Mouse (Mus musculus): Measurements from ENCODE around the gene Cd200. TPM values are rescaled to one million over a fixed set of nuclear protein-coding genes. Genes with fewer than 3 reads are reported as not detected.

Cd200 gene
- polyA plus RNA-seq, 1 experiment from 2014 or later: 68.9 TPM

DNA sequence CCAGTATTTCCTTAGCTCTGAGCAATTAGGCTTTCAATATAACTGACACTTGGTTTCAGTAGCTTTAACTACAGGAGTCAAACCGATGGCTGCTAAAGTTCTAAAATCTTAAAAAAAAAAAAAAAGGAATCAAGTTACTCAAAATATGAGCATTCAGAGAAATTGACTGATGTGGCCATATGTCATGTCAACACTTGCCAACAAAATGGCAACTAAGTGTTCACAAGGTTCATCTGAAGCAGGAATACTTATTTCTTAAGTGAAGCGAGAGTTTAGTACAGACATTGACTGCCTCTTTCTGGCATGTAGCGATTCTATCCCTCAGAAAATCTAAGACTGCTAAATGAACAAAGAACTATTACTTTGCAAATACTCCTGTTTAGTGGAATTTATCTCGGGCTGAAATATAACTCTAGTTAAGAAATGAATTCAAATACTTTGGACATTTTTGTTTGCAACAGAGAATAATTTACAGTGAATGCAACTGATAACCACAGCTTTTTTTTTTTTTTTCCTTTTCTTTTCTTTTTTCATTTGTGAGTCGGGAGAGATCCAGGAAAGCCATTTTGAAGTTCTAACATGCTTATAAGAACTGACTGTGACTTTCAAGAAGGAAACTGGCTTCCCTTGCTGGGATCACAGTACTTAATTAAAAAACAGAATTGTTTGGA is 18.4 kb downstream of the Cd200 start:
- WGBS: 53% methylated on average over 5 of the region's 5 CpGs
- H3K4me1 ChIP-seq (ENCODE audit: control insufficient read depth, insufficient read depth, low read length): no peaks in the 10 kb centered on the region

DNA sequence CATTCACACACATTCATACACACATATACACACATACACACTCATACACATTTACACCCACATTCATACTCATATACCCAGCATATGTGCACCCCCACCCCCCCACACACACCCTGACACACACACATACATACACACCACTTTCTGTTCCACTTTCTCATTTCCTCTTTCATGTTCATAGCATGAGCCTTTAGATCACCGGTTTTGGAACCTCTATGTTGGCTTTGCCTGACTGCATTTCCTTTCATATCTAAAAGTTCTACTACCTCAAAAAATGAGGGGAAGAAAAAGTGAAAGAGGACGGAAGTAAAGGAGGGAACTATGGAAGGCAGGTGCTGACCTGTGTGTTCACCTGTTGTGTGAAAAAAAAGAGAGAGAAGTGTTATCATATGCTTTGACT is 19.0 kb downstream of the Cd200 start:
- Histone ChIP-seq H3K4me2 (ENCODE audit: low read depth, low read length) (no peak overlapping the region), H3K27ac (replicated peaks; ENCODE audit: low read depth, low read length) (no peak overlapping the region), H3K4me1 (ENCODE audit: control insufficient read depth, insufficient read depth, low read length) (no peaks in the 10 kb centered on the region), H3K4me3 (ENCODE audit: low read depth, low read length) (no peak overlapping the region), H3K36me3 (ENCODE audit: control insufficient read depth, insufficient read depth, low read length) (peaks cover 4% of the 10 kb centered on the region; the same call in 1 of the 2 replicates), H3K27me3 (replicated peaks; ENCODE audit: control insufficient read depth, insufficient read depth, low read length) (no peaks in the 10 kb centered on the region), H3K9ac (ENCODE audit: low read depth, low read length) (no peak overlapping the region), H3K9me3 (ENCODE audit: control insufficient read depth, low read length) (no peaks in the 10 kb centered on the region)
- WGBS: 81% methylated on average over 2 of the region's 2 CpGs
- no peak for DNase-seq (ENCODE audit: low spot score)
- ATAC-seq (ENCODE audit: low read depth): no peak

More for the DNA sequence above, 18.4 kb downstream of the Cd200 start:
- ATAC-seq (ENCODE audit: low read depth) (no peak), DNase-seq (ENCODE audit: low spot score) (peak; percentile 20)
- H3K9me3 ChIP-seq (ENCODE audit: control insufficient read depth, low read length): no peaks in the 10 kb centered on the region
- peaks cover 4% of the 10 kb centered on the region; the same call in 1 of the 2 replicates for H3K36me3 ChIP-seq (ENCODE audit: control insufficient read depth, insufficient read depth, low read length)
- H3K9ac ChIP-seq (ENCODE audit: low read depth, low read length): no peak overlapping the region
- no peak overlapping the region for H3K4me2 ChIP-seq (ENCODE audit: low read depth, low read length)
- no peaks in the 10 kb centered on the region for H3K27me3 ChIP-seq (replicated peaks; ENCODE audit: control insufficient read depth, insufficient read depth, low read length)
- H3K27ac ChIP-seq (replicated peaks; ENCODE audit: low read depth, low read length): no peak overlapping the region
- no peak overlapping the region for H3K4me3 ChIP-seq (ENCODE audit: low read depth, low read length)

DNA sequence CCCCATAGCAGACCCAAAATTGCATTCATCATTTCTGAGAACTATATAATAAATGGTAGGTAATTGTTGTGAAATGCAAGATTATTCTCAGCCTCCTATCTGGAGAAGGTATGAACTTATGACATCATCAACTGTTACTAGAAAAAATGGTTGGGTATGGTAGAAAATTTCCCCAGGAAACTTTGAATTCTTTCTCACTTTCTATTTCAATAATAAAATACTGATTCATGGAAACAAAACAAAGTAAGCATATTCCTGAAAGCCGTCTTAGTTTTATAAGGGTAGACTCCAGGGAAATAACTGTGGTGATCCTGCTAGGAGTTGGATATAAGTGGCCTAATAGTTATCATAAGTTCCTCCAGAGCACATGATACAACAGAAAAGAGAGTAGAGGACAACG is 19.8 kb downstream of the Cd200 start:
- DNase-seq (ENCODE audit: low spot score) (no peak), ATAC-seq (ENCODE audit: low read depth) (no peak)
- Histone ChIP-seq H3K27ac (replicated peaks; ENCODE audit: low read depth, low read length) (no peak overlapping the region), H3K27me3 (replicated peaks; ENCODE audit: control insufficient read depth, insufficient read depth, low read length) (no peaks in the 10 kb centered on the region), H3K9ac (ENCODE audit: low read depth, low read length) (no peak overlapping the region), H3K9me3 (ENCODE audit: control insufficient read depth, low read length) (no peaks in the 10 kb centered on the region), H3K4me2 (ENCODE audit: low read depth, low read length) (no peak overlapping the region), H3K4me3 (ENCODE audit: low read depth, low read length) (no peak overlapping the region), H3K4me1 (ENCODE audit: control insufficient read depth, insufficient read depth, low read length) (no peaks in the 10 kb centered on the region), H3K36me3 (ENCODE audit: control insufficient read depth, insufficient read depth, low read length) (peaks cover 4% of the 10 kb centered on the region; the same call in 1 of the 2 replicates)
- WGBS: 90% methylated on average over 2 of the region's 2 CpGs

DNA sequence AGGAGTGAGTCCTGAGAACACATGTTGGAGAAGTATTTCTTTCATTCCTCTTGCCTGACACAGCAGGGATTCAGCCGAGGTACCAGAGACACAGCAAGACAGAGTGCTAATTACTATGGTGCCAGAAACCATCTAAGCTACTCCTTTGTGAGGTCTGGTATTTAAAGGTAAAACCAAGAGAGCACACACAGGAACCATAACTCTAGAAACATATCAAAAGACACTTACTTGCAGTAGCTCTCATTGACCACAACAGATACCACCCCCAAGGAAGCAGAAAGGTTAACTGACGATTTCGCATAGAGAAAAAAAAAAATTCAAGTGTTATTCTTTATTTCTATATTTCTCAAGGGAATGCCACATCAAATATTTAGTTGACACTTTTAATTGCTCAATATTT is 27.0 kb downstream of the Cd200 start:
- Histone ChIP-seq H3K36me3 (ENCODE audit: control insufficient read depth, insufficient read depth, low read length) (0 out of 2 replicates have a peak, but pooled peaks cover 6% of the 10 kb centered on the region), H3K27me3 (replicated peaks; ENCODE audit: control insufficient read depth, insufficient read depth, low read length) (no peaks in the 10 kb centered on the region), H3K4me2 (ENCODE audit: low read depth, low read length) (no peak overlapping the region), H3K9ac (ENCODE audit: low read depth, low read length) (no peak overlapping the region), H3K27ac (replicated peaks; ENCODE audit: low read depth, low read length) (no peak overlapping the region), H3K9me3 (ENCODE audit: control insufficient read depth, low read length) (no peaks in the 10 kb centered on the region), H3K4me1 (ENCODE audit: control insufficient read depth, insufficient read depth, low read length) (no peaks in the 10 kb centered on the region), H3K4me3 (ENCODE audit: low read depth, low read length) (no peak overlapping the region)
- DNase-seq (ENCODE audit: low spot score): no peak
- WGBS: 84% methylated on average over 3 of the region's 3 CpGs
- no peak for ATAC-seq (ENCODE audit: low read depth)

DNA sequence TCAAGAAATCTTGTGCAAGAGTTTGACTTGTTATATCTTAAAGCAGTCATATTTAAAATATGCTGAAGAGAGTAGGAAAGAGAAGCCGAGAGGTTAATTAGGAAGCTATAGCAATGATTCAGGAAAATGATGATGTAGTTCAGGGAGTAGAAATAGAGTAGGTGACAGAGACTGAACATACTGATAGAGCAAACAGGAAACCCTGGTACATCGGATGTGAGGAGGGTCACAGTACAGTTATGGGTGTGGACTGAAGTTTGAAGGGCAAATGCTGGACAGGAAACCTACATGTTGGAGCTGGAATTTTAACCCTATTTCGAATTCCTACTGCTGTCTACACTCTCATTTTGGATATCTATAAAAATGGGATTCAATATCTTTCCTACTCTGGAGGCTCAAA is 29.9 kb downstream of the Cd200 start:
- DNase-seq (ENCODE audit: low spot score) (no peak), ATAC-seq (ENCODE audit: low read depth) (no peak)
- Histone ChIP-seq H3K4me1 (ENCODE audit: control insufficient read depth, insufficient read depth, low read length) (peaks cover 3% of the 10 kb centered on the region; the same call in 1 of the 2 replicates), H3K4me3 (ENCODE audit: low read depth, low read length) (no peak overlapping the region), H3K36me3 (ENCODE audit: control insufficient read depth, insufficient read depth, low read length) (0 out of 2 replicates have a peak, but pooled peaks cover 6% of the 10 kb centered on the region), H3K9me3 (ENCODE audit: control insufficient read depth, low read length) (no peaks in the 10 kb centered on the region), H3K27ac (replicated peaks; ENCODE audit: low read depth, low read length) (no peak overlapping the region), H3K9ac (ENCODE audit: low read depth, low read length) (no peak overlapping the region), H3K27me3 (replicated peaks; ENCODE audit: control insufficient read depth, insufficient read depth, low read length) (no peaks in the 10 kb centered on the region), H3K4me2 (ENCODE audit: low read depth, low read length) (no peak overlapping the region)
- 75% methylated on average over 3 of the region's 3 CpGs for WGBS

DNA sequence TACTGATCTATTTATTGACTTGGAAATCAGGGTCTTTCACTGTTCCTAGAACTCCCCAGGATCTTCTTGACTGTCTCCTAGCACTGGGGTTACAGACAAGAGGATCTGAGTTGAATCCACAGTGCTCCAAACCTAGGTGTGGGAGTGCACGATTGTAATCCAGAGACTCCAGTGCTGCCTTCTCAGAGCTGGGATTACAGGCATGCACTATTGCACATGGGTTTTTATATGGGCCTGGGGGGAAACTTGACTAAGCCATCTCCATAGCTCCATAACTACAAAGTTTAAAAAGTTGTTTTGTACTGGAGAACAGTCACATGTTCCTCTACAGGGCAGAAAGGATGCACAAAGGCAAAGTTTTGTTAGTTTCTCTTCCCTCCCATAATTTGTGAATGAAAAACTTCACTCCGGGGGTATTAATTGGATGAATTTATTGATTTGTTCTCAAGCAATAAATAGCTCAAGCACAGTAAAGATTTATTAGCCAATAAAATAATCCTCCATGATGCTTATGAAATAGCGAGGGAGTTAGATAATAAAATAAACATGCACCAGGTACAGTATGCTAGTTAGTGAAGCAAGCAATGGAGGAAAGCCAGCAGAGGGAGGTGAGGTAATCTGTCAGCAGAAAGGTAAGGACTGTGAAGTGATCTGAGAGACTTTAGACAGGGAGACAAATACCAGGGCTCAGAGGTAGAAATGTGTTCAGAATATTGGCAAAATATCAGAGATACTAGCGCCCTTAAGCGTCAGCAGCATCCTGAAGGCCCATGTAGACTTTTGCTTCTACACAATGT is 30.5 kb downstream of the Cd200 start:
- Histone ChIP-seq H3K9me3 (ENCODE audit: control insufficient read depth, low read length) (no peaks in the 10 kb centered on the region), H3K4me3 (ENCODE audit: low read depth, low read length) (no peak overlapping the region), H3K27me3 (replicated peaks; ENCODE audit: control insufficient read depth, insufficient read depth, low read length) (no peaks in the 10 kb centered on the region), H3K4me2 (ENCODE audit: low read depth, low read length) (no peak overlapping the region), H3K4me1 (ENCODE audit: control insufficient read depth, insufficient read depth, low read length) (peaks cover 3% of the 10 kb centered on the region; the same call in 1 of the 2 replicates), H3K36me3 (ENCODE audit: control insufficient read depth, insufficient read depth, low read length) (0 out of 2 replicates have a peak, but pooled peaks cover 6% of the 10 kb centered on the region), H3K27ac (replicated peaks; ENCODE audit: low read depth, low read length) (no peak overlapping the region), H3K9ac (ENCODE audit: low read depth, low read length) (no peak overlapping the region)
- no peak for ATAC-seq (ENCODE audit: low read depth)
- DNase-seq (ENCODE audit: low spot score): no peak
- WGBS: 89% methylated on average over 5 of the region's 5 CpGs

DNA sequence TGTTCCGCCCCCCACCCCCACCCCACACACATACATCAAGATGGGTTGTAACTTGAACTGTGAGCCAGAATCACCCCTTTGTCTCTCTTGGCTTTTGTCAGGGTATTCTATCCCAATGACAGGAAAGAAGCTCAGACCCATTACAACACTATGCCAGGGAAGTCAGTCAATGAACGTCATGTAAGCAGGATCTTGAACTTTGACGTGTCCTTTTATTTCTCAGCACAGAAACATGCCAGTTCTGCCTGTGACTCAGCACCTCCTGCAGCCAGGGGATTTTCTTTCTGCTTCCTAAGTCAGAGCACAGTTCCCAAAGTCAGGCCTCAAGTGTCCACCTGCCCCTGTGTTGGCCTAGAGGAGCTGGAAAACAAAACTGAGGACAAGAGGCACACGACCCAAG is 31.5 kb downstream of the Cd200 start:
- H3K4me1 ChIP-seq (ENCODE audit: control insufficient read depth, insufficient read depth, low read length): peaks cover 3% of the 10 kb centered on the region; the same call in 1 of the 2 replicates

DNA sequence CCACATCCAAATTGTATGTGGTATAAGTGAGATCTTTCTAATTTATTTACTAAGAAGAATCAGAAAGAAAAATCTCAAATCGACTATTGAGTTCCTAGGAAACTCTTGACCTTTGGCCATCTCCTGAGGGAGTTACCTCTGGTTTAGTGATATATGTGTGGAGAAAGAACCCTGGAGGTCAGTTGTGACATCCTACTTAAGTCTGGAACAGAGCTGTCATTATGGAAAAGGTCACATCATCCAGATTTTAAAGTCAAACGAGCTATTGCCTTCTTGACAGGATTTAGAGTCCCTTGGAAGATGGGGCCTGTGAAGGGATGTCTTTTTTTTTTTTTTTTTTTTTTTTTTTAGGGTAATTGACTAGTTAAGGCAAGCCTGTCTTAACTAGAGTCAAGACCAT is 32.0 kb downstream of the Cd200 start:
- 36% methylated on average over 2 of the region's 2 CpGs for WGBS

More for the DNA sequence above, 31.5 kb downstream of the Cd200 start:
- Histone ChIP-seq H3K9me3 (ENCODE audit: control insufficient read depth, low read length) (no peaks in the 10 kb centered on the region), H3K27me3 (replicated peaks; ENCODE audit: control insufficient read depth, insufficient read depth, low read length) (no peaks in the 10 kb centered on the region), H3K4me3 (ENCODE audit: low read depth, low read length) (no peak overlapping the region), H3K36me3 (ENCODE audit: control insufficient read depth, insufficient read depth, low read length) (0 out of 2 replicates have a peak, but pooled peaks cover 6% of the 10 kb centered on the region), H3K4me2 (ENCODE audit: low read depth, low read length) (no peak overlapping the region), H3K27ac (replicated peaks; ENCODE audit: low read depth, low read length) (no peak overlapping the region), H3K9ac (ENCODE audit: low read depth, low read length) (no peak overlapping the region)
- no peak for ATAC-seq (ENCODE audit: low read depth)
- WGBS: 86% methylated on average over 4 of the region's 4 CpGs
- DNase-seq (ENCODE audit: low spot score): no peak

More for the DNA sequence above, 32.0 kb downstream of the Cd200 start:
- Histone ChIP-seq H3K9me3 (ENCODE audit: control insufficient read depth, low read length) (no peaks in the 10 kb centered on the region), H3K4me3 (ENCODE audit: low read depth, low read length) (no peak overlapping the region), H3K27ac (replicated peaks; ENCODE audit: low read depth, low read length) (no peak overlapping the region), H3K27me3 (replicated peaks; ENCODE audit: control insufficient read depth, insufficient read depth, low read length) (no peaks in the 10 kb centered on the region), H3K4me2 (ENCODE audit: low read depth, low read length) (no peak overlapping the region), H3K9ac (ENCODE audit: low read depth, low read length) (no peak overlapping the region), H3K36me3 (ENCODE audit: control insufficient read depth, insufficient read depth, low read length) (0 out of 2 replicates have a peak, but pooled peaks cover 6% of the 10 kb centered on the region), H3K4me1 (ENCODE audit: control insufficient read depth, insufficient read depth, low read length) (peaks cover 3% of the 10 kb centered on the region; the same call in 1 of the 2 replicates)
- no peak for DNase-seq (ENCODE audit: low spot score)
- ATAC-seq (ENCODE audit: low read depth): no peak
